Mouse (Mus musculus): ENCODE measurements around the gene Mtch2. TPM values are rescaled to one million over a fixed set of nuclear protein-coding genes. Genes with fewer than 3 reads are reported as not detected.

Gene Mtch2
- polyA plus RNA-seq, 1 experiment, result 69.1 TPM

DNA sequence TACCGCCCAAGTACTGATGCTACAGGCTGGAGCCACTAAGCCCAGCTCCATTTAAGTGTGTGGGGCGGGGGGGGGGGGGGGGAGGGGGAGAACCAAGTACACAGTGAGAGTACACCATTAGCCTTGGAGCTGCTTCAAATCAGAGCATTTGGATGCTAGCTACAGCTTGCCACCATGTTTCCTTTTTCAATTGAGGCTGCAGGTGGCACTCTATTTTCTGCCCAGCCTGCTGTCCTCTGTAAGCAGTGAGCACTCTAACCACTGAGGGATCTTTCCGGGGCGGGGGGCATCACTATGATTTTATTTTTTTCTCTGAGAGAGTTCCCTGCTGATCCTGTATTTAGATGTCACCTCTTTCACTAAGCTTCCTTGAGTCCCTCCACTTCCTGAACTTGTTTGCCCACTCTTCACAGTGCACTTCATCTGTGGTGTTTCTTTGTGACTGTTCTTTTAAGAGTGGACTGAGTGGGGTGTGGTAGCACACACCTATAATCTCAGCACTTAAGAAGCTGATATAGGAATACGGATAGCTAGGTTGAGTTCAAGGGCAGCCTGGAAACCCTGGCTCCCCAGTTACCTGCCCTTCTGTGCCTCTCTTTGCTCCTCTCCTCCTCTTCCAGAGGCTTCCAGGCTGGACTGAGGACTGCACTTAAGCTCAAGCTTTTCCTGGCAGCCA, 30.8 kb downstream of the Mtch2 start:
- H3K4me3 ChIP-seq (replicated peaks; ENCODE audit: extremely low read depth, low read depth, low read length), result no peak overlapping the region
- TF ChIP-seq CTCF (IDR thresholded peaks at IDR 0.05; ENCODE audit: insufficient read depth, low read length) (no peak), POLR2A (IDR thresholded peaks at IDR 0.05; ENCODE audit: borderline replicate concordance, extremely low read depth, low read depth, low read length) (no peak)
- H3K4me1 ChIP-seq (ENCODE audit: control insufficient read depth, insufficient read depth, low read length), result no peaks in the 10 kb centered on the region; the same call in 1 of the 2 replicates
- WGBS, result 42% methylated on average over 5 of the region's 5 CpGs
- DNase-seq, result no peak

GRCm38 (mm10) chr2:90879419-90879818, 32.5 kb downstream of the Mtch2 start:
- no peak overlapping the region for H3K4me3 ChIP-seq (replicated peaks; ENCODE audit: extremely low read depth, low read depth, low read length)
- no peaks in the 10 kb centered on the region; the same call in 1 of the 2 replicates for H3K4me1 ChIP-seq (ENCODE audit: control insufficient read depth, insufficient read depth, low read length)
- no peak for DNase-seq
- TF ChIP-seq CTCF (IDR thresholded peaks at IDR 0.05; ENCODE audit: insufficient read depth, low read length) (no peak), POLR2A (IDR thresholded peaks at IDR 0.05; ENCODE audit: borderline replicate concordance, extremely low read depth, low read depth, low read length) (no peak)

DNA sequence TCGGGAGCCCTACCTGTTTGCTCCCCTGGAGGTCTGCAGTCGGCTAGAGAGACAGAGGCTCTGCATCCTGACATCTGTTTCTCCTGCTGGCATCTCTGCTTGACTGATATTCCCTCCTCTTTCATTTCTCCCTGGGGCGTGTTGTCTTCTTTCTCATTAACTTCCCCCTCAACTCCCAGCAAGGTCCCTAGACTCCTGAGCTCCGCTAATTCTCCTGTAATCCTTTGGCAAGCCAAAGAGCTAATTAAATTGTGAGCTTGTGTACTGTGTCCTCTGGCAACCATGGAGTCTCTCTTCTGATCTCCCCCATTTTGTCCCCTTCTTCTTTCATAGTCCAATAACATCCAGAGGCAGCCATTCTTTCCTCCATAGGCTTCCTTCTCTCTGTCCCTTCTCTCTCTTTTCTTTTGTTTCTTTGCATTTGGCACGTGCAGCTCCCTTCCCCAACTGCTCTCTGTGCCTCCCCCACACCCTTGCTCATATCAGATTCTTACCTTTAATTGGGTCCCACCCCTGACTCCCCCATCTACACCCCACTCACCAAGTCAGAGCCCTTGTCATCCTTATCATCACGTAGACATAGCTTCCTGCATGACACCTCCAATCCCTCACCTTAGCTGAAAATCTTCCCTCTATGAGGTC, 33.3 kb downstream of the Mtch2 start:
- no peaks in the 10 kb centered on the region; the same call in none of the 2 replicates for H3K4me1 ChIP-seq (ENCODE audit: control insufficient read depth, insufficient read depth, low read length)
- no peak overlapping the region for H3K4me3 ChIP-seq (replicated peaks; ENCODE audit: extremely low read depth, low read depth, low read length)
- whole genome bisulfite sequencing, result 41% methylated on average over 6 of the region's 6 CpGs
- DNase-seq, result no peak
- TF ChIP-seq CTCF (IDR thresholded peaks at IDR 0.05; ENCODE audit: insufficient read depth, low read length) (no peak), POLR2A (IDR thresholded peaks at IDR 0.05; ENCODE audit: borderline replicate concordance, extremely low read depth, low read depth, low read length) (no peak)

- Histone ChIP-seq H3K4me1 (ENCODE audit: control insufficient read depth, insufficient read depth, low read length) (no peaks in the 10 kb centered on the region; the same call in none of the 2 replicates), H3K4me3 (replicated peaks; ENCODE audit: extremely low read depth, low read depth, low read length) (no peak overlapping the region)
- WGBS, result 76% methylated on average over 2 of the region's 2 CpGs
- DNase-seq, result no peak
- no peak for TF ChIP-seq CTCF (IDR thresholded peaks at IDR 0.05; ENCODE audit: insufficient read depth, low read length)
- no peak for TF ChIP-seq POLR2A (IDR thresholded peaks at IDR 0.05; ENCODE audit: borderline replicate concordance, extremely low read depth, low read depth, low read length)
Measured at GRCm38 (mm10) chr2:90881824-90882223, 34.9 kb downstream of the Mtch2 start.

- 3% methylated on average over 45 of the region's 45 CpGs for WGBS
- TF ChIP-seq POLR2A (IDR thresholded peaks at IDR 0.05; ENCODE audit: borderline replicate concordance, extremely low read depth, low read depth, low read length) (no peak), CTCF (IDR thresholded peaks at IDR 0.05; ENCODE audit: insufficient read depth, low read length) (no peak)
- H3K4me1 ChIP-seq (ENCODE audit: control insufficient read depth, insufficient read depth, low read length), result no peaks in the 10 kb centered on the region; the same call in 1 of the 2 replicates
- H3K4me3 ChIP-seq (replicated peaks; ENCODE audit: extremely low read depth, low read depth, low read length), result no peak within 1 kb of the TSS
- DNase-seq, result no peak
Measured at GRCm38 (mm10) chr2:90885218-90886041, 38.5 kb downstream of the Mtch2 start, which contains the start of gene C1qtnf4. Gene C1qtnf4 (plus strand): TSS chr2:90885860.

DNA sequence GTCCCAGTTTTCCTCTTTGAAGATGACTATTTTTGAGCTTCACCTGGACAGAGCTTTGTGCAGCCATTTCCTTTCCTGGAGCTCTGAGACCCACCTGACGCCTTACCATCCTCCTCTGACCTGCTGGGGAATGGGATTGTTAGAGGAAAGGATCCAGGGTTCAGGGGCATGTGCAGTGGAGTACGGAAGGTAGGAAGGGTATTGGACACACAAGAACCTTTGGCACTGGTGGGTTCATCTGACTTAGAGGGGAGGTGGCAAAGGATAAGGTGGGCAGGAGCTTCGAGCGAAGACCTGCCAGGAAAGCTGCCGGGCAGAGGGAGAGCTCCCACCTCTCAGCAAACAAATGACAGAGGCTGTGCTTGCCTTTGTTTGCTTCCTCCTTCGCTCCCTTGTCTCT, 39.5 kb downstream of the Mtch2 start:
- 36% methylated on average over 6 of the region's 6 CpGs for WGBS
- no peak for TF ChIP-seq POLR2A (IDR thresholded peaks at IDR 0.05; ENCODE audit: borderline replicate concordance, extremely low read depth, low read depth, low read length)
- no peak for TF ChIP-seq CTCF (IDR thresholded peaks at IDR 0.05; ENCODE audit: insufficient read depth, low read length)
- no peaks in the 10 kb centered on the region; the same call in 1 of the 2 replicates for H3K4me1 ChIP-seq (ENCODE audit: control insufficient read depth, insufficient read depth, low read length)
- no peak overlapping the region for H3K4me3 ChIP-seq (replicated peaks; ENCODE audit: extremely low read depth, low read depth, low read length)
- no peak for DNase-seq

- 56% methylated on average over 5 of the region's 5 CpGs for WGBS
- no peaks in the 10 kb centered on the region; the same call in 1 of the 2 replicates for H3K4me1 ChIP-seq (ENCODE audit: control insufficient read depth, insufficient read depth, low read length)
- no peak overlapping the region for H3K4me3 ChIP-seq (replicated peaks; ENCODE audit: extremely low read depth, low read depth, low read length)
- no peak for TF ChIP-seq CTCF (IDR thresholded peaks at IDR 0.05; ENCODE audit: insufficient read depth, low read length)
- no peak for TF ChIP-seq POLR2A (IDR thresholded peaks at IDR 0.05; ENCODE audit: borderline replicate concordance, extremely low read depth, low read depth, low read length)
- no peak for DNase-seq
Measured at GRCm38 (mm10) chr2:90887627-90888026, 40.7 kb downstream of the Mtch2 start.

DNA sequence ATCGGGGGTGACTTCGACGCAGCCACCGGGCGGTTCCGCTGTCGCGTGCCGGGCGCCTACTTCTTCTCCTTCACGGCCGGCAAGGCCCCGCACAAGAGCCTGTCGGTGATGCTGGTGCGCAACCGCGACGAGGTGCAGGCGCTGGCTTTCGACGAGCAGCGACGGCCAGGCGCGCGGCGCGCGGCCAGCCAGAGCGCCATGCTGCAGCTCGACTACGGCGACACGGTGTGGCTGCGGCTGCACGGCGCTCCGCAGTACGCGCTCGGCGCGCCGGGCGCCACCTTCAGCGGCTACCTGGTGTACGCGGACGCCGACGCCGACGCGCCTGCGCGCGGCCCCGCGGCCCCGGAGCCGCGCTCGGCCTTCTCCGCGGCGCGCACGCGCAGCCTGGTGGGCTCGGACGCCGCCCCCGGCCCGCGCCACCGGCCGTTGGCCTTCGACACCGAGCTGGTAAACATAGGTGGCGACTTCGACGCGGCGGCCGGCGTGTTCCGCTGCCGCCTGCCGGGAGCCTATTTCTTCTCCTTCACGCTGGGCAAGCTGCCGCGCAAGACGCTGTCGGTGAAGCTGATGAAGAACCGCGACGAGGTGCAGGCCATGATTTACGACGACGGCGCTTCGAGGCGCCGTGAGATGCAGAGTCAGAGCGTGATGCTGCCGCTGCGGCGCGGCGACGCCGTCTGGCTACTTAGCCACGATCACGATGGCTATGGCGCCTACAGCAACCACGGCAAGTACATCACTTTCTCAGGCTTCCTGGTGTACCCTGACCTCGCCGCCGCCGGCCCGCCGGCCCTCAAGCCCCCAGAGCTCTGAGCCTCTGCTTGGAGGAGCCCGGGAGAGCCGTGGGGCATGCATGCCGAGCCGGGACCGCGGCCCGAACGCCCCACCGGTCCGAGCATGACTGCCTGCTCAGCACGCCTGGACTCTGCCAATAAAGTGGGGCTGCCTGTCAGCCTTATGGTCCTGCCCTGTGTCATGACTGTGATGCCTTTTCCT, 42.9 kb downstream of the Mtch2 start:
- H3K4me1 ChIP-seq (ENCODE audit: control insufficient read depth, insufficient read depth, low read length), result no peaks in the 10 kb centered on the region; the same call in 1 of the 2 replicates
- no peak for TF ChIP-seq CTCF (IDR thresholded peaks at IDR 0.05; ENCODE audit: insufficient read depth, low read length)
- TF ChIP-seq POLR2A (IDR thresholded peaks at IDR 0.05; ENCODE audit: borderline replicate concordance, extremely low read depth, low read depth, low read length), result no peak
- DNase-seq, result peak; percentile 42
- H3K4me3 ChIP-seq (replicated peaks; ENCODE audit: extremely low read depth, low read depth, low read length), result peak overlapping the region; percentile 49
- 4% methylated on average over 133 of the region's 133 CpGs for WGBS
